Mouse (Mus musculus): ENCODE results near the gene Tppp2. TPM values are rescaled to one million over a fixed set of nuclear protein-coding genes. Genes with fewer than 3 reads are reported as not detected.

Tppp2 gene
- polyA plus RNA-seq, 2 experiments: not detected

DNA sequence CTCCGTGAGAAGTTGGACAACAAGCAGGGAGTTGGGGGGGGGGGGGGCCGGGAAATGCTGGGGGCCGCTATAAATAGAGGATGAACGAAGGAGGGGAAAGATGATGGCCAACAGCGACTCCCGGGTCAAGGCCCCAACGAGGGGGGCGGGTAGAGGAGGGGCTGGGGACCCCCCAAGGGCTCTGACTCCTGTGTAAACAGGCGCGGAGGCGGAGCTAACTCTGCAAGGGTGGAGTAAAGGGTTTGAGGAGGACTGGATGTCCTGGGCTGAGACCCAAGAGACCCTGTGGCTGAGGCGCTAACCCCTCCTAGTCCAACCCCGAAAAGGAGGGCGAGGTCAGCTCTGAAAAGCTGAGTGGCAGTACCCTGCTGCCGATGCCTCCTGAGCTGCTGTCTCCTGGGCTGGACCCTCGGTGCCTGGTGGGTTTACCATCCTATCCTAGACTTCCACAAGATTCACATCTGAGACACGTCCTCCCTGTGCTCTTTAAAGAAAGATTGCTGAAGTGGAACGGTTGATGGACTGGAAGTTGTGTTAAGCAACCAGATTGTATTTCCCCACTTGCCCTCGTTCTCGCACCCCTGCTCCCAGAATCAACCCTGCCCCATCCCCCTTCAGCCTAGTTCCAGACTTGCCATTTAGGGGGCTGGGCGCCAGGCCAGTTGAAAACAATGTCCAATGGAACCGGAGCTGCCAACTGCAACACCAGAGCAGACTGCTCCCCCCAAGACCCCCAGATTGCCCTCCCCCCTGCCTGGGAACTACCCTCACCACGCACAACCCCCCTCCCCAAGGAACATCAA, 4.1 kb upstream of the Tppp2 start, which contains the start of gene Ndrg2:
Gene Ndrg2, minus strand, starts transcription at position 199 of the 803 bp plus-strand sequence.
- Histone ChIP-seq H3K36me3 (replicated peaks; ENCODE audit: control insufficient read depth, insufficient read depth, low read depth) (no peaks in the 10 kb centered on the region), H3K27ac (no peak within 1 kb of the TSS), H3K9ac (replicated peaks) (peak within 1 kb of the TSS; percentile 47), H3K27me3 (ENCODE audit: control insufficient read depth, insufficient read depth, low read length) (peaks cover 13% of the 10 kb centered on the region), H3K9me3 (ENCODE audit: control insufficient read depth, low read length) (no peaks in the 10 kb centered on the region), H3K4me3 (ENCODE audit: insufficient read depth in 1 of 2, low read depth in 2 of 2, low read length in 2 of 2) (peak within 1 kb of the TSS; percentile 29 to 58), H3K4me2 (ENCODE audit: low read depth) (peak within 1 kb of the TSS; percentile 89), H3K4me1 (replicated peaks; ENCODE audit: control insufficient read depth in 2 of 2, insufficient read depth in 2 of 2, low read length in 1 of 2) (peaks cover 0 to 5% of the 10 kb centered on the region in 2 experiments; a peak in 2 of 4 replicates)
- 6% methylated on average over 21 of the region's 23 CpGs for WGBS (ENCODE audit: insufficient replicate concordance)
- ATAC-seq (ENCODE audit: insufficient read depth) (peak; percentile 25; the same call in 1 of the 2 replicates), DNase-seq (ENCODE audit: low read depth in 3 of 3, low spot score in 3 of 3) (no peak)
- TF ChIP-seq EP300 (IDR thresholded peaks at IDR 0.05; ENCODE audit: low read depth) (no peak), CTCF (IDR thresholded peaks at IDR 0.05; ENCODE audit: low read depth) (no peak)

DNA sequence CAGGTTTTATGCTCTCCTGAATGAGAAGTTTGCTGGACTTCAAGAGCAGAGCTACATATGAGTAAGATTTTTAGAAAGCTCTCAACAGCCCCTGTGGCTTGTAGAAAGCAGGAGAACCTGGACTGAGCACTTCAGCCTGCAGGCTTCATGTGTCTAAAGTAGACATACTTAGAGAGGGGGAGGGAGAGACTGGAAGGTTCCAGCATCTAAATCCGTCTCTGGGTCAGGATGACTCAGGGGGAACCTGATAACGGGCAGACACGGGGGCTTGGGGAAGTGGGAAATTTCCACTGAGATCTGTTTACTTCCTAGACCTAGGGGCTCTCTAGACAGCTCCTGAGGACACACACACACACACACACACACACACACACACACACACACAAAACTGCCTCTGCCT, 3.2 kb upstream of the Tppp2 start:
- Histone ChIP-seq H3K4me3 (ENCODE audit: insufficient read depth in 1 of 2, low read depth in 2 of 2, low read length in 2 of 2) (no peak overlapping the region), H3K27ac (no peak overlapping the region), H3K9me3 (ENCODE audit: control insufficient read depth, low read length) (no peaks in the 10 kb centered on the region), H3K9ac (replicated peaks) (no peak overlapping the region), H3K4me2 (ENCODE audit: low read depth) (no peak overlapping the region), H3K27me3 (ENCODE audit: control insufficient read depth, insufficient read depth, low read length) (peaks cover 13% of the 10 kb centered on the region), H3K4me1 (replicated peaks; ENCODE audit: control insufficient read depth in 2 of 2, insufficient read depth in 2 of 2, low read length in 1 of 2) (peaks cover 0 to 5% of the 10 kb centered on the region in 2 experiments; a peak in 2 of 4 replicates), H3K36me3 (replicated peaks; ENCODE audit: control insufficient read depth, insufficient read depth, low read depth) (no peaks in the 10 kb centered on the region)
- no peak for TF ChIP-seq CTCF (IDR thresholded peaks at IDR 0.05; ENCODE audit: low read depth)
- TF ChIP-seq EP300 (IDR thresholded peaks at IDR 0.05; ENCODE audit: low read depth): no peak
- no peak for DNase-seq (ENCODE audit: low read depth in 3 of 3, low spot score in 3 of 3)
- 3% methylated on average over 3 of the region's 3 CpGs for WGBS (ENCODE audit: insufficient replicate concordance)
- no peak for ATAC-seq (ENCODE audit: insufficient read depth)

DNA sequence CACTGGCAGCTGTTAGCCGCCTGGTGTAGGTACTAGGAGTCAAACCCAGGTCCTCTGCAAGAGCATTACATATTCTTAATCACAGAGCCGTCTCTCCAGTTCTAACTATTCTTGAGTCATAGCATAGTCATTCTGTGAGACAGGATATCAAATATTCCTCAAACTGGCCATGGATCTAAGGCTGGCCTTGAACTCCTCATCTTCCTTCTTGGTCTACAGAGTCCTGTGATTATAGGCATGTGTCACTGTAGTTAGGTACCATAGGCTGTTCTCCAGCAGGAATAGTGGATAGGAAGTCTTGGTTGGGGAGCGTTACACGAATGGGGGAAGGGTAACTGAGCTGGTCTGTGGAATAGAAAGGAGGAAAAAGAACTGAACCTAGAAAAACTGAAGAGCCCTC, 1.7 kb upstream of the Tppp2 start:
- no peak overlapping the region for H3K27ac ChIP-seq
- H3K4me1 ChIP-seq (replicated peaks; ENCODE audit: control insufficient read depth in 2 of 2, insufficient read depth in 2 of 2, low read length in 1 of 2): peaks cover 3 to 5% of the 10 kb centered on the region in 2 experiments; a peak in 2 of 4 replicates
- DNase-seq (ENCODE audit: low read depth in 3 of 3, low spot score in 3 of 3) (no peak), ATAC-seq (ENCODE audit: insufficient read depth) (no peak)
- peaks cover 13% of the 10 kb centered on the region for H3K27me3 ChIP-seq (ENCODE audit: control insufficient read depth, insufficient read depth, low read length)
- H3K36me3 ChIP-seq (replicated peaks; ENCODE audit: control insufficient read depth, insufficient read depth, low read depth): no peaks in the 10 kb centered on the region
- no peak overlapping the region for H3K9ac ChIP-seq (replicated peaks)
- 74% methylated on average over 4 of the region's 4 CpGs for WGBS (ENCODE audit: insufficient replicate concordance)
- no peak overlapping the region for H3K4me3 ChIP-seq (ENCODE audit: insufficient read depth in 1 of 2, low read depth in 2 of 2, low read length in 2 of 2)
- TF ChIP-seq EP300 (IDR thresholded peaks at IDR 0.05; ENCODE audit: low read depth) (no peak), CTCF (IDR thresholded peaks at IDR 0.05; ENCODE audit: low read depth) (no peak)
- H3K4me2 ChIP-seq (ENCODE audit: low read depth): no peak overlapping the region
- no peaks in the 10 kb centered on the region for H3K9me3 ChIP-seq (ENCODE audit: control insufficient read depth, low read length)

DNA sequence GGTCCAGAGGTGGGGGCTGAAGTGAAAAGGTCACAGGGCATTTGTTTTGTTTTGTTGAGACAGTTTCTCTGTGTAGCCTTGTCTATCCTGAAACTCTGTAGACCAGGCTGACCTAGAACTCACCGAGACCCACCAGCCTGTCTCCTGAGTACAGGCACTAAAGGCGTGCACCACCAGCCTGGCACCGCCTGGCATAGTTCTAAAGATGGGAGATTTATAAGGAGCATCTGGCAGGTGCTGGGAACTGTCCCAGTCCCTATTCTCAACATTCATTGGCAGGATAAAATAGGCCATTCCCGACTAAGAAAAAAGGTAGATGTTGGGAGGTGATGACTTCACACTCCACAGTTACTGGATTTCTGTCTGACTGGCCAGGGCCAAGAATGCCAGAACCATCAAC, 741 bp downstream of the Tppp2 start:
- 66% methylated on average over 4 of the region's 4 CpGs for WGBS (ENCODE audit: insufficient replicate concordance)
- Histone ChIP-seq H3K9me3 (ENCODE audit: control insufficient read depth, low read length) (no peaks in the 10 kb centered on the region), H3K27ac (no peak overlapping the region), H3K4me3 (ENCODE audit: insufficient read depth in 1 of 2, low read depth in 2 of 2, low read length in 2 of 2) (no peak overlapping the region), H3K4me2 (ENCODE audit: low read depth) (no peak overlapping the region), H3K4me1 (replicated peaks; ENCODE audit: control insufficient read depth in 2 of 2, insufficient read depth in 2 of 2, low read length in 1 of 2) (0 out of 4 replicates have a peak, but pooled peaks cover 0 to 4% of the 10 kb centered on the region in 2 experiments), H3K36me3 (replicated peaks; ENCODE audit: control insufficient read depth, insufficient read depth, low read depth) (no peaks in the 10 kb centered on the region), H3K9ac (replicated peaks) (no peak overlapping the region), H3K27me3 (ENCODE audit: control insufficient read depth, insufficient read depth, low read length) (peaks cover 3% of the 10 kb centered on the region; the same call in 1 of the 2 replicates)
- DNase-seq (ENCODE audit: low read depth in 3 of 3, low spot score in 3 of 3) (no peak), ATAC-seq (ENCODE audit: insufficient read depth) (no peak)
- no peak for TF ChIP-seq EP300 (IDR thresholded peaks at IDR 0.05; ENCODE audit: low read depth)
- TF ChIP-seq CTCF (IDR thresholded peaks at IDR 0.05; ENCODE audit: low read depth): no peak

DNA sequence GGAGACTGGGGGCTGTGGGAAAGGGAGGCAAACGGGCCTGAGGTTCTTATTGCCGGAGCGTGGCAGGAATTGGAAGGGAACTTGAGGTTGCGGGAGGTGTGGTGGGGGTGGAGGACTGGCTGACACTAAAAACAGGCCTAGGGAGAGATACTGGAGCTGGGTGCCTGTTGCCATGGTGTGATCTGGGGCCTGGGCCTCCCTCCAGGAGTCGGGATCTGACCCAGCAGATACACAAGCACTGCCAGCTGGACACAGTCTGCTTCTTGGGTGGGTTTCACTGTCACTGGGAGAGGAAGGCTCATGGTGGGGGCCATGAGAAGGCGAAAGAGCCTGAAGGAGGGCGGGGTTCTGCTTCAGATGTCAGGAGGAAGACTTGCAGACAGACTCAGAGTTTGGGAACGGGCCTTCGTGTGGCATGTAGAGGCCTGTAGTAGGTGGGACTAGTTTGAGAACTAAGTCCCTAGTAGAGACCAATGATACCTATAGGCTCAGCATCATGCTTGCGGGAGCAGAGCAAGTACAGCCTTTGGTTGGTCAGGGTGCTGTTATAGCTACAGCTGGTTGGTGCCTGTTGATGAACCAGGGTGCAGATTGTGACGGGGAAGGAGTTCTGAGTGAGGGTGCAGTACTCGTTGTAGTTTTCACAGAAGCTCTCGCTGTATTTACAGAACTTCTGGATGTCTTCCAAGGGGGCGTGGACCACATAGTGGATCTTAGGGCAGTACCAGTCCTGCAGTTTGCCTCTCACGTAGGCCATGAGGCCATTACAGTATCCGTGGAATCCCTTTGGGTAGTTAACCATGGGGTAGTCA, 3.7 kb downstream of the Tppp2 start:
- no peaks in the 10 kb centered on the region for H3K27me3 ChIP-seq (ENCODE audit: control insufficient read depth, insufficient read depth, low read length)
- H3K9ac ChIP-seq (replicated peaks): no peak overlapping the region
- no peak overlapping the region for H3K4me3 ChIP-seq (ENCODE audit: insufficient read depth in 1 of 2, low read depth in 2 of 2, low read length in 2 of 2)
- no peak overlapping the region for H3K4me2 ChIP-seq (ENCODE audit: low read depth)
- H3K9me3 ChIP-seq (ENCODE audit: control insufficient read depth, low read length): no peaks in the 10 kb centered on the region
- 59% methylated on average over 16 of the region's 16 CpGs for WGBS (ENCODE audit: insufficient replicate concordance)
- DNase-seq (ENCODE audit: low read depth in 3 of 3, low spot score in 3 of 3) (no peak), ATAC-seq (ENCODE audit: insufficient read depth) (no peak)
- 0 out of 4 replicates have a peak, but pooled peaks cover 0 to 4% of the 10 kb centered on the region in 2 experiments for H3K4me1 ChIP-seq (replicated peaks; ENCODE audit: control insufficient read depth in 2 of 2, insufficient read depth in 2 of 2, low read length in 1 of 2)
- H3K36me3 ChIP-seq (replicated peaks; ENCODE audit: control insufficient read depth, insufficient read depth, low read depth): no peaks in the 10 kb centered on the region
- H3K27ac ChIP-seq: no peak overlapping the region
- TF ChIP-seq CTCF (IDR thresholded peaks at IDR 0.05; ENCODE audit: low read depth): no peak
- TF ChIP-seq EP300 (IDR thresholded peaks at IDR 0.05; ENCODE audit: low read depth): no peak

Measured in liver, embryonic 14.5 days (tissue).